Mouse (Mus musculus): Measurements from ENCODE around the gene Zc3h7a. TPM values are rescaled to one million over a fixed set of nuclear protein-coding genes. Genes with fewer than 3 reads are reported as not detected.

Gene Zc3h7a
- 104 and 113 TPM in 2 replicates for polyA plus RNA-seq (2014; fragmentation: Nextera tagmentation; extraction: Ambion mirVana)

- Histone ChIP-seq H3K4me2 (replicated peaks; ENCODE audit: low read depth, low read length) (peak within 1 kb of the TSS; percentile 76), H3K4me1 (replicated peaks; ENCODE audit: control insufficient read depth, insufficient read depth, low read length) (0 out of 2 replicates have a peak, but pooled peaks cover 3% of the 10 kb centered on the region), H3K36me3 (ENCODE audit: control insufficient read depth, insufficient read depth, low read length) (no peaks in the 10 kb centered on the region), H3K27me3 (ENCODE audit: control insufficient read depth, insufficient read depth, low read length) (0 out of 2 replicates have a peak, but pooled peaks cover 2% of the 10 kb centered on the region), H3K4me3 (ENCODE audit: low read depth, low read length) (peak within 1 kb of the TSS; percentile 92), H3K27ac (ENCODE audit: low read depth, low read length) (peak within 1 kb of the TSS; percentile 85), H3K9me3 (ENCODE audit: control insufficient read depth, low read length) (no peaks in the 10 kb centered on the region), H3K9ac (ENCODE audit: low read depth, low read length) (peak within 1 kb of the TSS; percentile 87)
- ATAC-seq (ENCODE audit: low FRiP score) (peak; percentile 93), DNase-seq (ENCODE audit: low spot score) (peak; percentile 97)
- WGBS, result under 1% methylated on average over 57 of the region's 57 CpGs
Observed at GRCm38 (mm10) chr16:11176208-11176883, at the start of gene Zc3h7a. Gene Zc3h7a (minus strand): TSS chr16:11176393.

- Histone ChIP-seq H3K4me1 (replicated peaks; ENCODE audit: control insufficient read depth, insufficient read depth, low read length) (no peaks in the 10 kb centered on the region), H3K9me3 (ENCODE audit: control insufficient read depth, low read length) (no peaks in the 10 kb centered on the region), H3K27ac (ENCODE audit: low read depth, low read length) (no peak overlapping the region), H3K4me2 (replicated peaks; ENCODE audit: low read depth, low read length) (no peak overlapping the region), H3K4me3 (ENCODE audit: low read depth, low read length) (no peak overlapping the region), H3K27me3 (ENCODE audit: control insufficient read depth, insufficient read depth, low read length) (no peaks in the 10 kb centered on the region), H3K36me3 (ENCODE audit: control insufficient read depth, insufficient read depth, low read length) (no peaks in the 10 kb centered on the region), H3K9ac (ENCODE audit: low read depth, low read length) (no peak overlapping the region)
- no peak for DNase-seq (ENCODE audit: low spot score)
- ATAC-seq (ENCODE audit: low FRiP score), result no peak
- WGBS, result 90% methylated on average over 3 of the region's 3 CpGs
Observed at GRCm38 (mm10) chr16:11217801-11218200, 41.6 kb upstream of the Zc3h7a start.

- ATAC-seq (ENCODE audit: low FRiP score), result peak; percentile 59
- Histone ChIP-seq H3K4me1 (replicated peaks; ENCODE audit: control insufficient read depth, insufficient read depth, low read length) (peaks cover 6% of the 10 kb centered on the region; the same call in 1 of the 2 replicates), H3K27ac (ENCODE audit: low read depth, low read length) (no peak overlapping the region), H3K9ac (ENCODE audit: low read depth, low read length) (peak overlapping the region; percentile 89), H3K27me3 (ENCODE audit: control insufficient read depth, insufficient read depth, low read length) (no peaks in the 10 kb centered on the region), H3K36me3 (ENCODE audit: control insufficient read depth, insufficient read depth, low read length) (peaks cover 3% of the 10 kb centered on the region; the same call in 1 of the 2 replicates), H3K4me2 (replicated peaks; ENCODE audit: low read depth, low read length) (peak overlapping the region; percentile 69), H3K9me3 (ENCODE audit: control insufficient read depth, low read length) (no peaks in the 10 kb centered on the region), H3K4me3 (ENCODE audit: low read depth, low read length) (peak overlapping the region; percentile 84)
- no peak for DNase-seq (ENCODE audit: low spot score)
- 9% methylated on average over 24 of the region's 24 CpGs for WGBS
Observed at GRCm38 (mm10) chr16:11203600-11204390, 27.6 kb upstream of the Zc3h7a start.

GRCm38 (mm10) chr16:11202571-11203554 is 26.7 kb upstream of the Zc3h7a start, which contains the start of gene Rsl1d1:
Gene Rsl1d1 (minus strand): TSS chr16:11203331.
- Histone ChIP-seq H3K4me2 (replicated peaks; ENCODE audit: low read depth, low read length) (peak within 1 kb of the TSS; percentile 69), H3K4me3 (ENCODE audit: low read depth, low read length) (peak within 1 kb of the TSS; percentile 84), H3K27ac (ENCODE audit: low read depth, low read length) (peak within 1 kb of the TSS; percentile 51; the same call in 1 of the 2 replicates), H3K36me3 (ENCODE audit: control insufficient read depth, insufficient read depth, low read length) (peaks cover 3% of the 10 kb centered on the region; the same call in 1 of the 2 replicates), H3K4me1 (replicated peaks; ENCODE audit: control insufficient read depth, insufficient read depth, low read length) (peaks cover 6% of the 10 kb centered on the region; the same call in 1 of the 2 replicates), H3K9ac (ENCODE audit: low read depth, low read length) (peak within 1 kb of the TSS; percentile 89), H3K27me3 (ENCODE audit: control insufficient read depth, insufficient read depth, low read length) (no peaks in the 10 kb centered on the region), H3K9me3 (ENCODE audit: control insufficient read depth, low read length) (no peaks in the 10 kb centered on the region)
- ATAC-seq (ENCODE audit: low FRiP score), result peak; percentile 98
- peak; percentile 98 for DNase-seq (ENCODE audit: low spot score)
- under 1% methylated on average over 68 of the region's 68 CpGs for WGBS

GRCm38 (mm10) chr16:11201740-11202394 is 25.7 kb upstream of the Zc3h7a start:
- H3K36me3 ChIP-seq (ENCODE audit: control insufficient read depth, insufficient read depth, low read length), result peaks cover 8% of the 10 kb centered on the region
- ATAC-seq (ENCODE audit: low FRiP score), result no peak

GRCm38 (mm10) chr16:11200247-11200646 is 24.1 kb upstream of the Zc3h7a start:
- Histone ChIP-seq H3K9me3 (ENCODE audit: control insufficient read depth, low read length) (no peaks in the 10 kb centered on the region), H3K36me3 (ENCODE audit: control insufficient read depth, insufficient read depth, low read length) (peaks cover 17% of the 10 kb centered on the region), H3K4me1 (replicated peaks; ENCODE audit: control insufficient read depth, insufficient read depth, low read length) (peaks cover 6% of the 10 kb centered on the region; the same call in 1 of the 2 replicates), H3K4me2 (replicated peaks; ENCODE audit: low read depth, low read length) (no peak overlapping the region), H3K9ac (ENCODE audit: low read depth, low read length) (no peak overlapping the region), H3K27me3 (ENCODE audit: control insufficient read depth, insufficient read depth, low read length) (no peaks in the 10 kb centered on the region), H3K27ac (ENCODE audit: low read depth, low read length) (no peak overlapping the region), H3K4me3 (ENCODE audit: low read depth, low read length) (no peak overlapping the region)
- no peak for ATAC-seq (ENCODE audit: low FRiP score)
- no peak for DNase-seq (ENCODE audit: low spot score)
- WGBS, result 90% methylated on average over 3 of the region's 3 CpGs

More at GRCm38 (mm10) chr16:11201740-11202394, 25.7 kb upstream of the Zc3h7a start:
- Histone ChIP-seq H3K9ac (ENCODE audit: low read depth, low read length) (peak overlapping the region; percentile 89; the same call in 1 of the 2 replicates), H3K27me3 (ENCODE audit: control insufficient read depth, insufficient read depth, low read length) (no peaks in the 10 kb centered on the region), H3K4me2 (replicated peaks; ENCODE audit: low read depth, low read length) (peak overlapping the region; percentile 62), H3K4me1 (replicated peaks; ENCODE audit: control insufficient read depth, insufficient read depth, low read length) (peaks cover 6% of the 10 kb centered on the region; the same call in 1 of the 2 replicates), H3K27ac (ENCODE audit: low read depth, low read length) (no peak overlapping the region), H3K4me3 (ENCODE audit: low read depth, low read length) (peak overlapping the region; percentile 84), H3K9me3 (ENCODE audit: control insufficient read depth, low read length) (no peaks in the 10 kb centered on the region)
- WGBS, result 68% methylated on average over 6 of the region's 6 CpGs
- DNase-seq (ENCODE audit: low spot score), result no peak

GRCm38 (mm10) chr16:11198467-11198866 is 22.3 kb upstream of the Zc3h7a start:
- peaks cover 23% of the 10 kb centered on the region for H3K36me3 ChIP-seq (ENCODE audit: control insufficient read depth, insufficient read depth, low read length)
- peak; percentile 33 for DNase-seq (ENCODE audit: low spot score)
- no peaks in the 10 kb centered on the region for H3K9me3 ChIP-seq (ENCODE audit: control insufficient read depth, low read length)
- no peak for ATAC-seq (ENCODE audit: low FRiP score)
- H3K9ac ChIP-seq (ENCODE audit: low read depth, low read length), result no peak overlapping the region
- WGBS, result 67% methylated on average over 2 of the region's 2 CpGs
- H3K4me1 ChIP-seq (replicated peaks; ENCODE audit: control insufficient read depth, insufficient read depth, low read length), result 0 out of 2 replicates have a peak, but pooled peaks cover 2% of the 10 kb centered on the region
- H3K27me3 ChIP-seq (ENCODE audit: control insufficient read depth, insufficient read depth, low read length), result no peaks in the 10 kb centered on the region
- H3K4me3 ChIP-seq (ENCODE audit: low read depth, low read length), result no peak overlapping the region
- H3K4me2 ChIP-seq (replicated peaks; ENCODE audit: low read depth, low read length), result no peak overlapping the region
- no peak overlapping the region for H3K27ac ChIP-seq (ENCODE audit: low read depth, low read length)
